Mouse (Mus musculus) adrenal gland, postnatal 14 days (tissue): ENCODE measurements around the gene Gpr137c. TPM values are rescaled to one million over a fixed set of nuclear protein-coding genes. Genes with fewer than 3 reads are reported as not detected.

ENCODE experiments used
- DNase-seq: peaks from one replicate; pipeline ENCODE4 v3.0.0; 2021; ENCODE audit warnings: mixed read lengths
- total RNA-seq: library from RNA; stranded (reverse); gene quantifications from 2 replicates; pipeline ENCODE4 v1.2.3, GENCODE M21; 2021

Gpr137c gene
- total RNA-seq, 1 experiment from 2014 or later = 0.89 TPM

DNA sequence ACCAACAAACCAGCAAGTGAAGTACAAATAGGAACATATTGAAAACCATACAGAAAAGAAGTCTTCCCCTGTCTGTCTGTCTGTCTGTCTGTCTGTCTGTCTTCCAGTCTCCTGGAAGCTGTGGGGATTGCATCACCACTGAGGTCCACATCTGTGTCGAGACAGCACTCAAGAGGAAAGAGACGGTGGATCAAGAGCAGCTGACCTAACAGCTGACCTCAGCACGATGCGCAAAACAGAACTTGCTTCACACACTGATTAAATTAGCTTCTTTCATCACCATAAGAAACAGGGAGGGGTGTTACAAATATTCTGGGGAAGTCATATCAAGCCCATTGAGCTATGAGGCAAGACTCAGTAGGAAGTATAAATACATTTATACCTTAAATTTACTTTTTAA is 72.1 kb downstream of the Gpr137c start:
- no peak for DNase-seq

DNA sequence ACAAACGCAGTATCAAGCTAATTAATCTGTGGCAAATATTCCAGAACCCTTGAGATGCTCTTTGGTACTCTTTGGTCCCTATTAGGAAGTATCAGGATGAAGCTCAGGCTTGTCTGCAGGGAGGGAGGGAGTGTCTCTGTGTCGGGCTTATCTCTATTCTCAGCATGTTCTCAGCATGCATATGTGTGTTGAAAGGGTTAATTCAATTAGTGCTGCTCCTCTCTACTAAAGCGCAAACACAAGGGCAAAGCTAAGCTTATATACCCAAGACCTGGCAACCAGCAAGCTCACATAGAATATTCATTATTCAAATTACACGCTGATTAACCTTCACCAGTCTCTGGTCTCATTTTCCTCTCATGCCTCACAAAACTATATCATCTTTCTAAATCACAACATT is 84.4 kb downstream of the Gpr137c start:
- DNase-seq = no peak

DNA sequence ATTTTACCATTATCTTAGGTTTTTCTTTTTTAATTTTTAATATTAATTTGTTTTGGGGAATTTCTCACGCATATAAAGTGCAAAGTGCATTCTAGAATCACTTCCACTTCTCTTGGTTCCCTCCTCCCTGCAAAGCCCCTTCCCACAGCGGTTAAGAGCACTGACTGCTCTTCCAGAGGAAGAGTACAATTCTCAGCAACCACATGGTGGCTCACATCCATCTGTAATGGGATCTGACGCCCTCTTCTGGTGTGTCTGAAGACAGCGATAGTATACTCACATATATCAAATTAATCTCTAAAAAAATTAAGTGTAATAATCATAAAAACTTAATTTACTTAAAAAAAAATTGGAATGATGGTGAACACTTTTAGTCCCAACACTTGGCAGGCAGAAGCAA is 84.9 kb downstream of the Gpr137c start:
- no peak for DNase-seq

DNA sequence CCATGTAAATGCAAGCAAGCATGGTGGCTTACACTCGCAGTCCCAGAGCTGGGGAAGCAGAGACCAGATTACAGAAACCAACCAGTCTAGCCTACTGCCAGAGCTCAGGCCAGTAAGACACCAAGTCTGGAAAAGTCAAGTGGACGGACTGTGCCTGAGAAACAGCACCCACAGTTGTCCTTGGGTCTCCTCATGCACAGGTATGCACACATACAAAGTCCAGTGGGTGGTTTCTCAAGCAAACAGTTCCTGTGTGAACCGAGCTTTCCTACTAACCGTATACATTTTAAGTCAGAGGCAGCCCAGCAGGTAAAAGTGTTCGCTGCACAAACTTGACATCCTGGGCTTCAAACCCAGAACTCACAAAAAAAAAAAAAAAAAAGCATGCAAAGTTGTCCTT is 86.3 kb downstream of the Gpr137c start:
- DNase-seq = no peak

DNA sequence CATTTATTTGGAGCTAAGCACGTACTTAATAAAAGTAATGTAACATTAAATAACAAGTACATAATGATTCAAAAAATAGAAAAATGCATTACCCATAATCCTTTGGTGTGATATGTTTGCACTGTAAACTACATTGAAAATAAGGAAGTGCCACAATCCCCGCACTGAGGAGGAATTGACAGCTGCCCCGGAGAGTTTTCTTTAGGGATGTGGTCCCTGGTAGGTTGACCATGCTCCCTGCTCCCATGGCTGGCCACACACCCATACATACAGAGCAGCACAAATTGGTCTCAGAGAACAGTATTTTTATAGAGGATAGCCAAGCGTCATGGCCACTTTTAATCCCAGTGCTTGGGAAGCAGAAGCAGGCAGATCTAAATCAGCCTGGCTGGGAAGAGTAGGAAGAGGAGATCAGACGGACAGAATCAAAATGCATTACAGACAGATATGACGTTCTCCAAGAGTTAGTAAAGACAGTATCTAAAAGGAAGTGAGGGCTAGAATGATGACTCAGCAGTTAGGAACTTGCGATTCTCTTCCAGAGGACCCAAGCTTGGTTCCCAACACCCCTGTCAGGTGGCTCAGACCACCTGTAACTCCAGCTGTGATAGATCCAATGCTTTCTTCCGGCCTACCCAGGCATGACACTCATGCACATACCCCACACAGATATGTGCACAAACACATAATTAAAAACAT is 88.3 kb downstream of the Gpr137c start:
- no peak for DNase-seq

DNA sequence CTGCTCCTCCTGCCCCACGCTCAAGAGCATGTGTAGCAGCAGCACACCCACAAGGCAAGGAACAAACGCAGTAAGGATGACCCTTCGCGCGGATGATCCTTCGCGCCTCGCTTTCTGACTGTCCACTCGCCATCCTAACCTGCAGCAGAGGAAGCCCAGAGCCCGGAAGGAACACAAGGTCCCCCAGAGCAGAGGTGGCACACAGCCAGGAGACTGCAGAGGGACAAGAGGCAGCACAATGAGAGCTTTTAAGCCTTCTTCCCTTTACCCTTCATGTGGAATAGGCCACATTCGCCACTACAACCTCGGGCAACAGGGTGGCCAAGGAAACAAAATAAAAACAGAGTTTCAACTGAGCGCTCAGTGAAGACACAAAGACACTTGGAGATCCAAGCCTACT is 90.1 kb downstream of the Gpr137c start:
- DNase-seq = peak; percentile 66

DNA sequence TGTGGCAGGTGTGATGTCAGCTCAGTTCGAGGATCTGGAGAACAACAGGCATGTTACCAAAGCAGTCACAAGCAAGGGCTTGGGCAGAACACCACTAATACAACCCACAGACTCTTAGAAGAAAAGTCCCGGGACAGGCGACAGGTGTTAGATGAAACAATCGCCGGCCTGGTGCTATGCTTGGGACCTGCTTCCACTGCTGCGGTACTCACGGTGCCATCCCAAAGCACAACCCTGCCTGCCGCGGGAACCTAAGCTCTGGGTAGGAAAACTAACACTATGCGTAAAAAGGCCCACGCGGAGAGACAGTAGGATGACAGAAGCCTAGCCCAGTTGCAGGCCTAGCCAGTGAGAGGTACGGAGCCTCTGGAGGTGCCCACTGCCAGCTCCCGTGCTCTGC is 90.6 kb downstream of the Gpr137c start:
- no peak for DNase-seq

DNA sequence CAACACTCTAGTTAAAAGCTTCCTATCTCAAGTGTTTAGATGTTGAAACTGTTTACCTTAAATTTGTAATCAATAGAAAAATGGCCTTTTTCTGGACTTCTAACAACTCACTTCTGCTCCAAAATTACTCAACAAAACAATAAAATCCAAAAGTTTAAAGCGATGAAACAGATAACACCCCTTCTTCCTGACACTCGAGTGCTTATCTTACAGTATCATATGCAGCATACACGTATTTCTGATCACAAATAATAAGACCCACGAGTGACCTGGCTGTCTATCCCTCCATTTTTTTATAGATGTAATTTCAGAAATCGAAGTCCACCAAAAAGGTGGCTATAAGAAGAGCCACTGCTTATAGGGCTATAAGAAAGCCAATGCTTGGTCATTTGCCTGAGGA is 97.4 kb downstream of the Gpr137c start:
- DNase-seq = no peak

DNA sequence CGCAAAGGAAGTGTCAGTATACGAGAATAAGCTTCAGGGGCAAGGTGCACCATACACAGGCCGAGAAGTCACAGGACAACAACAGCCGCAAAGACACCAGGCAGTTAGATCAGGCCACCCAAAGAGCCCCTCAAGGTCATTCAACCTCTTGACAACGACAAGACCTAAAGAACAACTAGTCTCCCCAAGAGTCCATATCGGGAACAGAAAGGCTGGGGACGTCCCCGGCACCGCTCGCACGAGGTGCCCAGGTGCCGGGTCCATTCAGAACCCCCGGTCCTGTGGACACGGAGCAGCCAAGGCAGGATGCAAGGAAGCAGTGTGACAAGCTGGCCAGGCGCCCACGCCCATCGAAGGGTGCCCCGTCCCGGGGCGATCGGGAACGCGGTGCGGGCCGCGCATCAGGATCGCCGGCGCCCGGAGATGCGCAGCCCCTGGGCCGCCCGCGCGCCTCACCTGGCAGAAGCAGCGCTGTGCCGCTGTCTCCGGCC is 98.4 kb downstream of the Gpr137c start:
- DNase-seq = peak; percentile 75

DNA sequence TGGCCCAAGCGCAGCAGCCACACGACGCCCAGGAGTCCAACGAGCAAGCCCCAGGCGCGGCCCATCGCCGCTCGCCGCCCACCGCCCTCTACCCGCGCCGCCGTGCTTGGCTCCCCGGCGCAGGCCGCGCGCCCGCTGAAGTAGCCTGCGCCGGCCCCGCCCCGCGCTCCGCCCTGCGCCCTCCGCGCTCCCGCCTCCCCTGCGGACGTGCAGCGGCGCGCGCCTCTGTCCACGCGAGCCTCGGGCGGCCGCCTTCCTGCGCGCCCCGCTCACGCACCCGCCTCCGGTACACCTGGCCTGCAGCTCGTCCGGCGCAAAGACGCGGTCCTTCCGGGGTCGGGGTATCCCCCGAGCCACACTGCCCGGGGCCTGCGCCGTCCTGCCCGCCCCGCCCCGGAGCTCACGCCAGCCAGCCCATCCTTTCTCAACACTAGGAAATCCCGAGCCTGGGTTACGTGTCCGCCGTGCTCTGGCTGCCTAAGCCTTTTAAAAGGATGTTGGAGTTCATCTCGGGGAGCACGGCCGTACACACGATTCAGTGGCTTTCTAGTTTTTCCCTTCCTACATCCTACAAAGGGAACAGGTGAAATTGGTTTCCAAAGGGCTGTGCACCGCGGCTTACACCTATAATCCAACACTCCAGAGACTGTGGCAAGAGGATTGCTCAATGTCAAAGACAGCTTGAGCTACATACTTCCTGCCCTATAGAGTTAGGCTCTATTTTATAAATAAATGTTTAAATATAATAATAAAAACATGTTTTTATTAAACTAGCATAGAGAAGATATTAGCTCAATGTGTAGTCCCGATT is 99.1 kb downstream of the Gpr137c start, which contains the start of gene Ero1l:
Gene Ero1l, minus strand, starts transcription at position 346 of the 811 bp plus-strand sequence.
- DNase-seq = peak; percentile 89

DNA sequence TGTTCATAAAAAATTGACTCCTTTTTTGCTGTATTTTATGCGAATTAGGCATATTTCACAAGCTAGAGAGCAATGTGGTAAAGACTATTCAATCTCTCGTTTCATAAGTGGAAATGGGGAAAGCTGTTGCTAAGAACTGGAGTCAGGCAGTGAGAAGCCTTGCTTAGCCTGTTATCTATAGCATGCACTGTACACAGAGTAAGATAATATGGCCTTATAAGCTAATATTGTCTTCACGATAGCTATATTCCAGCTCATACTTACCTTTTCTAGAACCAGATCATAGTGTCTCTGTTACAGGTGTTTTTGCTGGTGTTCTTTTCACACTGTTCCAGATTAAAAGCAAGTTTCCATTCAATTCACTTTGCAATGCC is 99.7 kb downstream of the Gpr137c start:
- no peak for DNase-seq

DNA sequence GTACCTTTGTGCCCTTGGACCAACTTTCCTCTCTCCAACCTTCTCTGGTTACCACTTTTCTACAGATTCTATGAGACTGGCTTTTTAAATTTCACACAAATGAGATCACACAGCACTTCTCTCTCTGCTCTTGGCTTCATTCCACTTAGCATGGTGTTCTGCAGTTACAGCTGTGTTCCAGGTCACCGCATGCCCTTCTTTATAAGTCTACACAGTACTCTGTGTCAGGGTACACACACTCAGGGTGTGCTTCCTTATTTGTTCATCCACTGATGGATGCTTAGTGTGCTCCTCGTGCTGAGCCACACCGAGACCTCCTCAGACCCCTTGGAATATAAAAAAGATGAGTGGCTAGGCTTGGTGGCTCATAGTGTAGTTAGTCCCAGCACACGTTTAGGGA is 100.6 kb downstream of the Gpr137c start:
- DNase-seq = no peak

DNA sequence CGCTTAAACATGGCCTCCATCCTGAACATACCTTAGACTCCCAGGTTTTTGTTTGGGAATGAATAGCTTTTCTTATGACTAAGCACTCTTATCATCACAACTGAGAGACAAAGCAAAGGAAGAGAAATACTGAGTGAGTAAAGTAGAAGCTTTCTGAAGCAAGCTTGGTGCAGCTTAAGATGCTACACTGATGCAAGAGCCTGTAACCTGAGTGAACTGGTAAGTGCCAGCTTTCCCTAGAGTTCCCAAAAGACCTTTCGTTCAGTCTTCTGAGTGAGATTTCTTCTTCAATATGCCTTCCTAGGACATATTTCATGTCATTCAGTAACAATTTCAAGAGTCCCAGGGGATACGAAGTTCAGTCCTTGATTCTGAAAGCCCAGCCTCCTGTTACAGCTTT is 101.5 kb downstream of the Gpr137c start:
- no peak for DNase-seq

DNA sequence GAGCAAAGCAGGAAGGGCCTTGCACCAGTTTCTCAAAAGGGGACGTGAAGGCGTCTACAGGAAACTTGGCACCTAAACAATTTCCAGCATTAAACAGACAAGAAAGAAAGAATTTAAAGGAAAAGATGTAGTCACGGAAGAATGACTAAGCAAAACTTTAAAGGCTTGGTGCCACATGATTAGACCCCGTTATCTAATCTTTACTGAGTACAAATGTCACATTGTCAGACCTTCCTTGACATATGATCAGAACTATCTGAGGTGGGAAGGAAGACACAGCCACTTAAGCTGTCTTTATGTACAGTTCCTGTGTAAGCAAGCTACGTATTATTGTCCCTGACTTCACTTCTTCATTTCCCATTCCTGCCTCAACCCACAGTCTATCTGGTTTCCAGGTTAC is 102.1 kb downstream of the Gpr137c start:
- no peak for DNase-seq

DNA sequence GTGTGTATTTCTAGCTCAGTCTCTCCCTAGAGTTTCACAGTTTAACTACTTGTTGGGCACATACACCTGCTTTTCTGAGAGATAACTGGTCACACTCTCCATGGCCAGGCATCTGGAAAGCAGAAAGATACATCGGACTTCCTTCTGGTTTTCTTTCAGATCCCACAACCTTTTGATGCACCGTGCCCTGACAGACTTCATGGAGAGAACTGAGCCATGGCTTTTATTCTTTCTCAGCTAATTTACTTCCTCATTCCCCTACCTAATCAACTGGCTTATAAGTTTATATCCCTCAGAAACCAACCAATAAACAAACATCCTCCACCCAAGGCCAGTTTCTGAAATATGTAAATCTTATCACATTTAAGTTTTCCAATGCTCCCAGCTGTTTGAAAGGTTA is 102.9 kb downstream of the Gpr137c start:
- DNase-seq = no peak

DNA sequence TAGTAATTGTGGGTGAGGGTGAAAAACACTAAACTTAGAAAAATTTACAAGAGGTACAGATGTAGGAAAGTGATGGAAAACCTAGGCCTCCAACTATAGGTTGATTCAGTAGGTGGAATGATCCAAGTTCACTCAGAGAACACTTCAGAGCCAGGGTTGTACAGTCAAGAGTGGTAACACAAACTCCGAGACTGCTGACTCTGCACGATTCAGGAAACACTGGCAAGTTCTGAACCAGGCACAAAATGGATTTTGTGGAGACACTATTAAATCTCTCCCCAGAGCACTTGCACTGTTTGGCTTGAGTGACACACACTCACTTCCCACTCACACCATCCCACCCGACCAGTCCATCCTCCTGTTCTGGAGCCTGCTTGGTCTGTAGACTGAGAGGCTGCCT is 103.8 kb downstream of the Gpr137c start:
- no peak for DNase-seq

DNA sequence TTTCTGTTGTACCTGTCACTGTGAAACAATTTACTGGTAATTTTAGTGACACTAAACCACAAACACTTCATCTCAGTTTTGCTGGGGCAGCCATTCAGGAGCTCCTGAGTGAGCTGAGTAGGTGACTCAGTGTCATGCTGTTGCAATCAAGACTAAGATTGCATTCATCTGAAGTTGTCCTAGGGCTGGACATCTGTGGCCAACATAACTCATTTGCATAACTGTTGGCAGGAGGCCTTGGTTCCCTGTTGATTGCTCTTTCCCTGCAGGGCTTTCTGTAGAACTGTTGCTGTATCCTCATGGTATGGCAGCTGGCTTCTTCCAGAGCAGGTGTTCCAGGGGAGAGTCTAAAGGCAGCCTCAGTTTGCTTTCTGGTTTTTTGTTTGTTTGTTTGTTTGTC is 106.0 kb downstream of the Gpr137c start:
- peak; percentile 69 for DNase-seq

DNA sequence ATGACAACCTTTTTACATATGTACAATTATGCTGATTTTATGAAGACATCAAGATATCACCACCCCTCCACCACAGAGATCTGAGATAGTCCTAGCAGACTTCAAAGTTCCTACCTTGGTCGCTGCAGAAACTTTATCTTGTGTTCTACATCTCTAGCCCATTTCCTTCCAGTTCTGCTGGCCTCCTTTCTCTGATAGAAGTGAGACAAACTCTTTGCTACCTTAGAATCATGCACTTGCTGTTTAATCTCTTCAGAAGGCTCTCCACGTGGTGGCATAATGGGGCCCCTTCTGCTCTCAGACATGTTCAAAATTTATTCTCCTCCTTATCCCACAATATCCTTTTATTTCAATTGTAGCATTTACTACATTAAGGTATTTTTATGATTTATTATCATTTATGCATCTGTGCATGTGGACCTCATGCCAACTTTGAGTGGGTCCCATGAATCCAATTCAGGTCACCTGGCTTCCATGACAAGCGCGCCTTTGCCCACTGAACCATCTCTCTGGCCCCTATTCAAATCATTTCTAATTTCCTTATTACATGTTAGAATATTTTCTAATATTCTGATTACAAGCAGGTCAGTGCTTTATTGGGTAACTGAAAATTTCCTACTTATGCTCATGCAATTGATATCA is 108.7 kb downstream of the Gpr137c start:
- DNase-seq = no peak

DNA sequence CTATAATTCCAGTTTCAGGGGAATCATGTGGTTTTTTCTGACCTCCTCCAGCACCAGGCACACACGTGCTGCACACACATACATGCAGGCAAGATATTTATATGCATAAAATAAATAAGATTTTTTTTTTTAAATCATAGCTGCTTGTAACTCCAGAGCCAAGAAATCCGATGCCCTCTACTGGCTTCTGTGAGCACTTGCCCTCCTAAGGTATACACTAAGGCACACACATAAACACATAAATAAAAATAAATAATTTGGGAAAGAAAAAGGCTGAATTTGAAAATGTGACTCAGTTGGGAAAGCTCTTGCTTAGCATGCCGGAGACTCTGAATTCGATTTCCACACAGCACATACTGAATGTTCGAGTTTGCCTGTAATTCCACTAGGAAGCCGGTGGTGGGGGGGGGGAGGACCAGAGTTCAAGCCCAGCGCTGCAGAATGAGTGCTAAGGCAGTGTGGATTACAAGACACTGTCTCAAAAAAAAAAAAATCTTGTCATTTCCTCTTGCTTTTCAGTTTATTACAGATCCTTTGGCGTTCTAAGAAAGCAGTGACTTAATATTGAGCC is 109.6 kb downstream of the Gpr137c start:
- DNase-seq = peak; percentile 17

DNA sequence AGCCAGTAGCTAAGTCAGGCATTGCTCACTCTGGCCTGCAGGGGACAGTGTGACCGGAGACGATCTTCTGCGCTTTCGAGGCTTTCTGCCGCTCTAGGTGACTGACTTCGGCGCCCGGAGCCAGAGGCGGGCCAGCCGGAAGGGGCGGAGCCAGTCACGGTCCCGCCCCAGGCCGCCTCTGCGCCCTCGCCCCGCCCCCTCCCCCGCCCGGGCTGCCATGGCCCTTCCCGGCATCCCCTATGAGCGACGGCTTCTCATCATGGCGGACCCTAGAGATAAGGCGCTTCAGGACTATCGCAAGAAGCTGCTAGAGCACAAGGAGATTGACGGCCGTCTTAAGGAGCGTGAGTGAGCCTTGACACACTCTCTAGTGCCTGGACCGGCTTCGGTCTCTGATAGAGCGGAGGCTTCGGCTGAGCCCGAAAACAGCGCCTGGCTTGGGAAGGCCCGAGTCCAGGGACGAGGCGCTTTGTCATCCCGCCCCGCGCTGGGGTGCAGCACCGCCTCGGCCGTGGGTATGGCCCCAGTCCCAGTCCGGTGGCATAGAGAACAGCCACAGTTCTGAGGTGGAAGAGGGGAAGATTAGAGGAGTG is 110.2 kb downstream of the Gpr137c start, which contains the start of gene Psmc6:
Gene Psmc6, plus strand, starts transcription at position 200 of the 593 bp plus-strand sequence.
- DNase-seq = peak; percentile 94
